Mouse (Mus musculus) left cerebral cortex, adult 2 months (tissue): ENCODE data around the gene Stat1. TPM values are rescaled to one million over a fixed set of nuclear protein-coding genes. Genes with fewer than 3 reads are reported as not detected.

Source experiments
- DNase-seq, 2 experiments: peaks; one replicate each; pipeline ENCODE4 v3.0.0; 2021 to 2022; ENCODE audit warnings: low spot score in 2 of 2, mixed read lengths in 1 of 2; ENCODE audit errors: extremely low spot score in 1 of 2
- H3K27ac ChIP-seq: fragments of 200-600 bp; 2 replicates; pipeline ENCODE4 v1.8.1; 2022
- H3K4me3 ChIP-seq: fragments of 200-600 bp; 2 replicates; pipeline ENCODE4 v1.8.1; 2022
- CTCF ChIP-seq: fragments of 200-600 bp; IDR thresholded peaks from 2 replicates; pipeline ENCODE4 v1.8.1; 2022; ENCODE audit warnings: antibody characterized with exemption, mild to moderate bottlenecking, moderate library complexity
- intact Hi-C: fragments of 180-260 bp; cut with DNase I; formaldehyde crosslinking; loops from one replicate; pipeline ENCODE4 v1.15.1; 2025
- total RNA-seq, 2 experiments: library from RNA; stranded (reverse); gene quantifications; 2 replicates each; pipeline ENCODE4 v1.2.3; 2021

Stat1 gene
- total RNA-seq, 2 experiments from 2014 or later = 18.0 to 18.3 TPM

GRCm38 (mm10) chr1:52170747-52171146, 51.5 kb downstream of the Stat1 start:
- peak in 1 of 2 experiments; percentile 7 for DNase-seq
- no peak for TF ChIP-seq CTCF
- no peak overlapping the region for H3K4me3 ChIP-seq
- intact Hi-C loops = no loop called here
- H3K27ac ChIP-seq = no peak overlapping the region; the same call in 1 of the 2 replicates

GRCm38 (mm10) chr1:52171271-52171670, 52.0 kb downstream of the Stat1 start:
- intact Hi-C loops = no loop called here
- Histone ChIP-seq H3K4me3 (no peak overlapping the region), H3K27ac (no peak overlapping the region)
- no peak for TF ChIP-seq CTCF
- DNase-seq = no peak

GRCm38 (mm10) chr1:52175321-52175720, 56.1 kb downstream of the Stat1 start:
- intact Hi-C loops = no loop called here
- no peak for DNase-seq

GRCm38 (mm10) chr1:52175983-52176382, 56.7 kb downstream of the Stat1 start:
- H3K4me3 ChIP-seq = no peak overlapping the region
- intact Hi-C loops = no loop called here

More at GRCm38 (mm10) chr1:52175321-52175720, 56.1 kb downstream of the Stat1 start:
- H3K4me3 ChIP-seq = no peak overlapping the region
- no peak overlapping the region for H3K27ac ChIP-seq
- TF ChIP-seq CTCF = no peak

GRCm38 (mm10) chr1:52176999-52177398, 57.8 kb downstream of the Stat1 start:
- Histone ChIP-seq H3K27ac (no peak overlapping the region), H3K4me3 (no peak overlapping the region)
- no peak for TF ChIP-seq CTCF
- no peak for DNase-seq
- intact Hi-C loops = no loop called here

More at GRCm38 (mm10) chr1:52175983-52176382, 56.7 kb downstream of the Stat1 start:
- DNase-seq = no peak
- no peak overlapping the region for H3K27ac ChIP-seq
- TF ChIP-seq CTCF = no peak

- DNase-seq = no peak
- H3K27ac ChIP-seq = no peak overlapping the region
- intact Hi-C loops = no loop called here
Measured at GRCm38 (mm10) chr1:52179939-52180568, 60.8 kb downstream of the Stat1 start.

GRCm38 (mm10) chr1:52181994-52182393, 62.8 kb downstream of the Stat1 start:
- no peak for DNase-seq
- intact Hi-C loops = no loop called here
- TF ChIP-seq CTCF = no peak
- Histone ChIP-seq H3K4me3 (no peak overlapping the region), H3K27ac (no peak overlapping the region)

More at GRCm38 (mm10) chr1:52179939-52180568, 60.8 kb downstream of the Stat1 start:
- TF ChIP-seq CTCF = no peak
- H3K4me3 ChIP-seq = no peak overlapping the region

- no peak for DNase-seq
- no peak for TF ChIP-seq CTCF
- no peak overlapping the region for H3K4me3 ChIP-seq
- intact Hi-C loops = no loop called here
- no peak overlapping the region for H3K27ac ChIP-seq
Measured at GRCm38 (mm10) chr1:52182992-52183391, 63.8 kb downstream of the Stat1 start.

Other genes starting within 250 kb of the Stat1 start
- gene Myo1b, start 203.4 kb upstream of the Stat1 start, total RNA-seq = 10 to 100 TPM; 35.6 to 37.0 TPM
- 1 to 10 TPM; 3.5 to 5.0 TPM for gene Stat4, start 132.3 kb upstream of the Stat1 start, total RNA-seq
- gene Gls, start 113.8 kb downstream of the Stat1 start, total RNA-seq = 100 to 1,000 TPM; 402 to 406 TPM